In genomic region chr4:73047804-73048203, GRCm38 (mm10) we compare ENCODE assay signal across 21 mouse cellular contexts.
DNase-seq lines count a peak whose midpoint lies in the region; ATAC-seq lines count a peak whose summit lies in the region.
"Had no signal": no experiment of that assay in that cellular context is flagged by ENCODE, and none has a peak within 500 bp of the region (broad histone marks: within the 10 kb centered on the region; RNA-seq: fewer than 3 reads in every experiment).

No protein-coding gene starts in this region.

- H3K27ac ChIP-seq in forebrain, embryonic 14.5 days (ENCODE audit: low read depth, low read length): no peak overlapping the region
- H3K27ac ChIP-seq in forebrain, embryonic 15.5 days (replicated peaks): no peak overlapping the region
- no peak overlapping the region for H3K27ac ChIP-seq in midbrain, embryonic 11.5 days (ENCODE audit: low read depth, low read length)
- H3K27ac ChIP-seq in midbrain, embryonic 13.5 days: no peak overlapping the region
- H3K27ac ChIP-seq: gastrocnemius, adult 2 months; layer of hippocampus, adult 2 months; left cerebral cortex, adult 2 months; limb, embryonic 10.5 days; liver, embryonic 15.5 days; neural tube, embryonic 13.5 days had no signal

- ATAC-seq in forebrain, embryonic 14.5 days: no peak
- ATAC-seq in forebrain, embryonic 15.5 days (replicated peaks): no peak
- peak; percentile 64; the same call in 1 of the 2 replicates for ATAC-seq in midbrain, embryonic 11.5 days (ENCODE audit: low FRiP score)
- no peak for ATAC-seq in midbrain, embryonic 13.5 days

- H3K4me2 ChIP-seq in forebrain, embryonic 14.5 days (ENCODE audit: low read length): no peak overlapping the region
- no peak overlapping the region for H3K4me2 ChIP-seq in forebrain, embryonic 15.5 days (replicated peaks)
- H3K4me2 ChIP-seq in midbrain, embryonic 11.5 days: no peak overlapping the region
- no peak overlapping the region for H3K4me2 ChIP-seq in midbrain, embryonic 13.5 days (replicated peaks)
- H3K4me2 ChIP-seq: liver, embryonic 15.5 days; neural tube, embryonic 13.5 days had no signal

- no peaks in the 10 kb centered on the region for H3K27me3 ChIP-seq in forebrain, embryonic 14.5 days (replicated peaks; ENCODE audit: control insufficient read depth, insufficient read depth, low read length)
- no peaks in the 10 kb centered on the region for H3K27me3 ChIP-seq in forebrain, embryonic 15.5 days
- H3K27me3 ChIP-seq in midbrain, embryonic 11.5 days (ENCODE audit: control insufficient read depth, insufficient read depth, low read length): no peaks in the 10 kb centered on the region
- no peaks in the 10 kb centered on the region for H3K27me3 ChIP-seq in midbrain, embryonic 13.5 days
- H3K27me3 ChIP-seq: CH12.LX; liver, embryonic 15.5 days; neural tube, embryonic 13.5 days had no signal

- H3K9ac ChIP-seq in forebrain, embryonic 14.5 days (ENCODE audit: low read length): no peak overlapping the region
- no peak overlapping the region for H3K9ac ChIP-seq in forebrain, embryonic 15.5 days (replicated peaks)
- no peak overlapping the region for H3K9ac ChIP-seq in midbrain, embryonic 11.5 days (ENCODE audit: low read length)
- H3K9ac ChIP-seq in midbrain, embryonic 13.5 days (replicated peaks): no peak overlapping the region
- H3K9ac ChIP-seq: liver, embryonic 15.5 days; neural tube, embryonic 13.5 days had no signal

- no peaks in the 10 kb centered on the region for H3K4me1 ChIP-seq in forebrain, embryonic 14.5 days (ENCODE audit: control insufficient read depth, insufficient read depth, low read length)
- H3K4me1 ChIP-seq in forebrain, embryonic 15.5 days: no peaks in the 10 kb centered on the region
- H3K4me1 ChIP-seq in midbrain, embryonic 11.5 days (ENCODE audit: control insufficient read depth, insufficient read depth, low read length): no peaks in the 10 kb centered on the region
- H3K4me1 ChIP-seq in midbrain, embryonic 13.5 days (replicated peaks): 0 out of 2 replicates have a peak, but pooled peaks cover 2% of the 10 kb centered on the region
- H3K4me1 ChIP-seq: liver, embryonic 15.5 days; neural tube, embryonic 13.5 days had no signal

- H3K36me3 ChIP-seq in forebrain, embryonic 14.5 days (ENCODE audit: control insufficient read depth, insufficient read depth, low read length): no peaks in the 10 kb centered on the region
- H3K36me3 ChIP-seq in forebrain, embryonic 15.5 days: no peaks in the 10 kb centered on the region
- no peaks in the 10 kb centered on the region for H3K36me3 ChIP-seq in midbrain, embryonic 11.5 days (ENCODE audit: control insufficient read depth, insufficient read depth, low read length)
- no peaks in the 10 kb centered on the region for H3K36me3 ChIP-seq in midbrain, embryonic 13.5 days
- H3K36me3 ChIP-seq: limb, embryonic 10.5 days; liver, embryonic 15.5 days; neural tube, embryonic 13.5 days had no signal

- H3K4me3 ChIP-seq in forebrain, embryonic 14.5 days (ENCODE audit: low read depth, low read length): no peak overlapping the region
- no peak overlapping the region for H3K4me3 ChIP-seq in forebrain, embryonic 15.5 days
- H3K4me3 ChIP-seq in midbrain, embryonic 11.5 days (ENCODE audit: low read depth, low read length): no peak overlapping the region
- no peak overlapping the region for H3K4me3 ChIP-seq in midbrain, embryonic 13.5 days (replicated peaks)
- H3K4me3 ChIP-seq: erythroblast, embryonic 14.5 days; gastrocnemius, adult 2 months; layer of hippocampus, adult 2 months; left cerebral cortex, adult 2 months; limb, embryonic 10.5 days; liver, embryonic 15.5 days; neural tube, embryonic 13.5 days had no signal

- peak; percentile 28 for DNase-seq in forebrain, embryonic 14.5 days (ENCODE audit: low spot score)
- no peak for DNase-seq in midbrain, embryonic 11.5 days (ENCODE audit: low spot score, missing footprints)
- peak; percentile 28 to 61 for DNase-seq in lung, adult 18-20 months
- peak; percentile 63 for DNase-seq in lung, postnatal 25 days (ENCODE audit: low spot score)
- no peak for DNase-seq in c-Kit-positive CD71-positive TER-119-positive erythroid progenitor cells, embryonic 14.5 days (ENCODE audit: low spot score)
- DNase-seq in kidney, postnatal 10 days: no peak
- DNase-seq: cerebellum, adult 11 months; cerebellum, postnatal 14 days; gastrocnemius, adult 2 months; heart, adult 11 months; kidney, adult 9 months; thymus, adult 18-20 months had no signal

- H3K9me3 ChIP-seq in forebrain, embryonic 14.5 days (replicated peaks; ENCODE audit: control insufficient read depth, low read length): no peaks in the 10 kb centered on the region
- no peaks in the 10 kb centered on the region for H3K9me3 ChIP-seq in forebrain, embryonic 15.5 days
- H3K9me3 ChIP-seq in midbrain, embryonic 11.5 days (ENCODE audit: control insufficient read depth, low read length): no peaks in the 10 kb centered on the region
- H3K9me3 ChIP-seq in midbrain, embryonic 13.5 days: no peaks in the 10 kb centered on the region
- H3K9me3 ChIP-seq: limb, embryonic 10.5 days; liver, embryonic 15.5 days; neural tube, embryonic 13.5 days had no signal

- WGBS in forebrain, embryonic 14.5 days: 39% methylated on average over 2 of the region's 2 CpGs
- 35% methylated on average over 2 of the region's 2 CpGs for WGBS in forebrain, embryonic 15.5 days
- 75% methylated on average over 2 of the region's 2 CpGs for whole genome bisulfite sequencing in midbrain, embryonic 11.5 days
- WGBS in midbrain, embryonic 13.5 days: 39% methylated on average over 2 of the region's 2 CpGs

Comparison
In these comparisons a context has a peak if more than half of its experiments do, and no peak if none do; other contexts are left out.
1. DNase-seq: peak in forebrain, embryonic 14.5 days (single experiment), lung, adult 18-20 months (2 of 2) and lung, postnatal 25 days (single experiment); none in midbrain, embryonic 11.5 days (single experiment), c-Kit-positive CD71-positive TER-119-positive erythroid progenitor cells, embryonic 14.5 days (single experiment) and kidney, postnatal 10 days (single experiment).